Mouse (Mus musculus) heart, postnatal 0 days (tissue): Measurements from ENCODE around the gene Antxr1.

ENCODE experiments used
- CTCF ChIP-seq: IDR thresholded peaks from 2 replicates; pipeline ENCODE4 v1.5.1; 2016; ENCODE audit warnings: antibody characterized with exemption, control low read depth, low read depth
- EP300 ChIP-seq: IDR thresholded peaks from 2 replicates; pipeline ENCODE4 v1.6.1; 2016; ENCODE audit warnings: antibody characterized with exemption, low read depth

GRCm38 (mm10) chr6:87150471-87150870, 185.2 kb downstream of the Antxr1 start:
- TF ChIP-seq CTCF (no peak), EP300 (no peak)
